Comparison of ENCODE assay signal across 7 mouse cellular contexts in the genomic region with DNA sequence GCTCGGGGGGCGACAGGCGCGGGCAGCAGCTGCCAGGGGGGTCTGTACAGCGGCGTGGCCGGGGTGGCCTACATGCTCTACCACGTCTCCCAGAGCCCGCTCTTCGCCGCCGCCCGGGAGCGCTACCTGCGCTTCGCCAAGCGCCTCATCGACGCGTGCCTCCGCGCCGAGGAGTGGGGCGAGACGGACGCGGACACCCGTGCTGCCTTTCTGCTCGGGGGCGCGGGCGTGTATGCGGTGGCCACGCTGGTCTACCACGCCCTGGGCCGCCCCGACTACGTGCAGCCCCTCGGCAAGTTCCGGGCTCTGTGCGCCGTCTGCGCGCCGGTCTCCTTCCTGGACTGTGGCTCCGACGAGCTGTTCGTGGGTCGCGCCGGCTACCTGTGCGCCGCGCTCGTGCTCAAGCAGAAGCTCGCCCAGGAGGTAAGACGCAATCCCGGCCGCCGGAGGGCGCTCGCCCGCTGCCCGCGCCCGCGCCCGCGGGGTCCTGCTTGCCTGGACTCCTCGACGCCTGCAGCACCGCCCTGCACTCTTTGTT. TPM values are rescaled to one million over a fixed set of nuclear protein-coding genes. Genes with fewer than 3 reads are reported as not detected.
A peak's percentile ranks its signal among the peaks of the same experiment; 100 is the strongest.
DNase-seq lines count a peak whose midpoint lies in the region; ATAC-seq and TF ChIP-seq lines count a peak whose summit lies in the region.

No protein-coding gene starts in this region.

- peak; percentile 51 for DNase-seq in R1 (ENCODE audit: low read depth, low spot score)
- peak; percentile 75 for DNase-seq in testis, postnatal 14 days (ENCODE audit: low spot score)

- TF ChIP-seq POLR2A in bone marrow macrophage, adult 2 months (IDR thresholded peaks at IDR 0.05; ENCODE audit: borderline replicate concordance, low read depth, low read length) = no peak
- no peak for TF ChIP-seq POLR2A in embryonic fibroblast, embryonic 13.5 days (IDR thresholded peaks at IDR 0.05; ENCODE audit: low read depth, low read length)

- H3K4me1 ChIP-seq in bone marrow macrophage, adult 2 months (ENCODE audit: control insufficient read depth, insufficient read depth, low read length) = peaks cover 7% of the 10 kb centered on the region
- H3K4me1 ChIP-seq in embryonic fibroblast, embryonic 13.5 days (ENCODE audit: control insufficient read depth, insufficient read depth, low read length) = no peaks in the 10 kb centered on the region
- no peaks in the 10 kb centered on the region for H3K4me1 ChIP-seq in hindbrain, embryonic 12.5 days
- H3K4me1 ChIP-seq in limb, embryonic 13.5 days = no peaks in the 10 kb centered on the region
- H3K4me1 ChIP-seq in midbrain, embryonic 16.5 days (ENCODE audit: control insufficient read depth, insufficient read depth, low read length) = no peaks in the 10 kb centered on the region

- no peaks in the 10 kb centered on the region for H3K9me3 ChIP-seq in hindbrain, embryonic 12.5 days (replicated peaks)
- no peaks in the 10 kb centered on the region for H3K9me3 ChIP-seq in limb, embryonic 13.5 days
- no peaks in the 10 kb centered on the region for H3K9me3 ChIP-seq in midbrain, embryonic 16.5 days (replicated peaks; ENCODE audit: control insufficient read depth, low read length, poor library complexity, severe bottlenecking)

- no peak for TF ChIP-seq CTCF in bone marrow macrophage, adult 2 months (IDR thresholded peaks at IDR 0.05; ENCODE audit: low read depth, low read length)
- TF ChIP-seq CTCF in embryonic fibroblast, embryonic 13.5 days (IDR thresholded peaks at IDR 0.05; ENCODE audit: borderline replicate concordance, insufficient read depth, low read length) = no peak

- H3K4me3 ChIP-seq in bone marrow macrophage, adult 2 months (ENCODE audit: insufficient read depth, low read length) = peak overlapping the region; percentile 74
- peak overlapping the region; percentile 46 for H3K4me3 ChIP-seq in embryonic fibroblast, embryonic 13.5 days (ENCODE audit: insufficient read depth, low read length)
- H3K4me3 ChIP-seq in hindbrain, embryonic 12.5 days = peak overlapping the region; percentile 41
- peak overlapping the region; percentile 48 for H3K4me3 ChIP-seq in limb, embryonic 13.5 days
- H3K4me3 ChIP-seq in midbrain, embryonic 16.5 days (ENCODE audit: low read depth, low read length) = peak overlapping the region; percentile 50

- peak; percentile 62 for ATAC-seq in hindbrain, embryonic 12.5 days (ENCODE audit: low FRiP score)
- peak; percentile 61; the same call in 1 of the 2 replicates for ATAC-seq in limb, embryonic 13.5 days (ENCODE audit: low FRiP score, low read depth)
- ATAC-seq in midbrain, embryonic 16.5 days = peak; percentile 74

- H3K36me3 ChIP-seq in hindbrain, embryonic 12.5 days = no peaks in the 10 kb centered on the region
- no peaks in the 10 kb centered on the region for H3K36me3 ChIP-seq in limb, embryonic 13.5 days
- H3K36me3 ChIP-seq in midbrain, embryonic 16.5 days (ENCODE audit: control insufficient read depth, insufficient read depth, low read length) = no peaks in the 10 kb centered on the region

- 24% methylated on average over 55 of the region's 72 CpGs for WGBS in hindbrain, embryonic 12.5 days
- 13% methylated on average over 23 of the region's 72 CpGs for WGBS in limb, embryonic 13.5 days
- WGBS in midbrain, embryonic 16.5 days = 18% methylated on average over 44 of the region's 72 CpGs

- H3K9ac ChIP-seq in hindbrain, embryonic 12.5 days = peak overlapping the region; percentile 49; the same call in 1 of the 2 replicates
- H3K9ac ChIP-seq in limb, embryonic 13.5 days = peak overlapping the region; percentile 54
- H3K9ac ChIP-seq in midbrain, embryonic 16.5 days (ENCODE audit: low read depth, low read length) = peak overlapping the region; percentile 52

- H3K4me2 ChIP-seq in hindbrain, embryonic 12.5 days (replicated peaks) = peak overlapping the region; percentile 60
- peak overlapping the region; percentile 67 for H3K4me2 ChIP-seq in limb, embryonic 13.5 days (replicated peaks)
- H3K4me2 ChIP-seq in midbrain, embryonic 16.5 days (ENCODE audit: low read length) = peak overlapping the region; percentile 66

- peaks cover 12% of the 10 kb centered on the region for H3K27me3 ChIP-seq in hindbrain, embryonic 12.5 days
- H3K27me3 ChIP-seq in limb, embryonic 13.5 days = peaks cover 15% of the 10 kb centered on the region
- no peaks in the 10 kb centered on the region for H3K27me3 ChIP-seq in midbrain, embryonic 16.5 days (ENCODE audit: control insufficient read depth, insufficient read depth, low read depth, low read length)

- H3K27ac ChIP-seq in bone marrow macrophage, adult 2 months (ENCODE audit: insufficient read depth, low read depth, low read length) = no peak overlapping the region
- H3K27ac ChIP-seq in embryonic fibroblast, embryonic 13.5 days (ENCODE audit: insufficient read depth, low read length) = no peak overlapping the region
- no peak overlapping the region for H3K27ac ChIP-seq in hindbrain, embryonic 12.5 days
- H3K27ac ChIP-seq in limb, embryonic 13.5 days = no peak overlapping the region
- no peak overlapping the region for H3K27ac ChIP-seq in midbrain, embryonic 16.5 days (ENCODE audit: low read length)

RNA-seq across cellular contexts. Expression of a gene that starts 0.7 kb away (rescaled TPM):
- polyA plus RNA-seq in bone marrow macrophage, adult 2 months (2012; ENCODE audit: insufficient read depth, insufficient read length, missing spikeins) = not detected in 2 replicates
- 2.9 and 5.3 TPM in 2 replicates for polyA plus RNA-seq in embryonic fibroblast, embryonic 13.5 days (2011; ENCODE audit: insufficient read length, low read depth, missing spikeins)
- 1.9 TPM in 2 replicates for polyA plus RNA-seq in hindbrain, embryonic 12.5 days (2016; fragmentation: Nextera tagmentation; extraction: Ambion mirVana)
- 0.87 and 1.1 TPM in 2 replicates for polyA plus RNA-seq in limb, embryonic 13.5 days (2015; fragmentation: Nextera tagmentation; extraction: Ambion mirVana)
- 5.1 and 5.6 TPM in 2 replicates for polyA plus RNA-seq in midbrain, embryonic 16.5 days (2015; fragmentation: Nextera tagmentation; extraction: Ambion mirVana)

RNA-seq across cellular contexts. Expression of a gene that starts 56.2 kb away (rescaled TPM):
- not detected in 2 replicates for polyA plus RNA-seq in bone marrow macrophage, adult 2 months (2012; ENCODE audit: insufficient read depth, insufficient read length, missing spikeins)
- not detected in 2 replicates for polyA plus RNA-seq in embryonic fibroblast, embryonic 13.5 days (2011; ENCODE audit: insufficient read length, low read depth, missing spikeins)
- polyA plus RNA-seq in hindbrain, embryonic 12.5 days (2016; fragmentation: Nextera tagmentation; extraction: Ambion mirVana) = 0.35 TPM in 1 of 2 replicates, not detected in the other
- 0.23 TPM in 1 of 2 replicates, not detected in the other for polyA plus RNA-seq in limb, embryonic 13.5 days (2015; fragmentation: Nextera tagmentation; extraction: Ambion mirVana)
- 0.24 TPM in 1 of 2 replicates, not detected in the other for polyA plus RNA-seq in midbrain, embryonic 16.5 days (2015; fragmentation: Nextera tagmentation; extraction: Ambion mirVana)
